Mouse (Mus musculus): ENCODE measurements around the gene Iqck. TPM values are rescaled to one million over a fixed set of nuclear protein-coding genes. Genes with fewer than 3 reads are reported as not detected.

The Iqck gene
- polyA plus RNA-seq, 2 experiments: 0.22 to 0.40 TPM

GRCm38 (mm10) chr7:118919261-118920006, 63.9 kb downstream of the Iqck start:
- Histone ChIP-seq H3K4me3 (ENCODE audit: insufficient read depth in 1 of 2, low read depth in 2 of 2, low read length in 2 of 2) (no peak overlapping the region), H3K27me3 (ENCODE audit: control insufficient read depth, insufficient read depth, low read length) (no peaks in the 10 kb centered on the region), H3K9ac (replicated peaks) (no peak overlapping the region), H3K4me1 (replicated peaks; ENCODE audit: control insufficient read depth in 2 of 2, insufficient read depth in 2 of 2, low read length in 1 of 2) (no peaks in the 10 kb centered on the region), H3K36me3 (replicated peaks; ENCODE audit: control insufficient read depth, insufficient read depth, low read depth) (no peaks in the 10 kb centered on the region), H3K9me3 (ENCODE audit: control insufficient read depth, low read length) (no peaks in the 10 kb centered on the region), H3K27ac (no peak overlapping the region), H3K4me2 (ENCODE audit: low read depth) (no peak overlapping the region)
- no peak for DNase-seq (ENCODE audit: low read depth in 3 of 3, low spot score in 3 of 3)
- TF ChIP-seq CTCF (IDR thresholded peaks at IDR 0.05; ENCODE audit: low read depth) (no peak), EP300 (IDR thresholded peaks at IDR 0.05; ENCODE audit: low read depth) (no peak)
- WGBS (ENCODE audit: insufficient replicate concordance): 62% methylated on average over 10 of the region's 10 CpGs
- no peak for ATAC-seq (ENCODE audit: insufficient read depth)

GRCm38 (mm10) chr7:118922441-118923202, 67.1 kb downstream of the Iqck start:
- H3K27ac ChIP-seq: no peak overlapping the region
- H3K9me3 ChIP-seq (ENCODE audit: control insufficient read depth, low read length): no peaks in the 10 kb centered on the region
- H3K4me1 ChIP-seq (replicated peaks; ENCODE audit: control insufficient read depth in 2 of 2, insufficient read depth in 2 of 2, low read length in 1 of 2): no peaks in the 10 kb centered on the region
- H3K27me3 ChIP-seq (ENCODE audit: control insufficient read depth, insufficient read depth, low read length): no peaks in the 10 kb centered on the region
- H3K4me2 ChIP-seq (ENCODE audit: low read depth): no peak overlapping the region
- no peaks in the 10 kb centered on the region for H3K36me3 ChIP-seq (replicated peaks; ENCODE audit: control insufficient read depth, insufficient read depth, low read depth)
- DNase-seq (ENCODE audit: low read depth in 3 of 3, low spot score in 3 of 3): no peak
- no peak overlapping the region for H3K9ac ChIP-seq (replicated peaks)
- ATAC-seq (ENCODE audit: insufficient read depth): no peak
- 32% methylated on average over 4 of the region's 4 CpGs for WGBS (ENCODE audit: insufficient replicate concordance)
- TF ChIP-seq EP300 (IDR thresholded peaks at IDR 0.05; ENCODE audit: low read depth): no peak
- no peak for TF ChIP-seq CTCF (IDR thresholded peaks at IDR 0.05; ENCODE audit: low read depth)
- H3K4me3 ChIP-seq (ENCODE audit: insufficient read depth in 1 of 2, low read depth in 2 of 2, low read length in 2 of 2): no peak overlapping the region

- no peaks in the 10 kb centered on the region for H3K36me3 ChIP-seq (replicated peaks; ENCODE audit: control insufficient read depth, insufficient read depth, low read depth)
- H3K27ac ChIP-seq: no peak overlapping the region
- DNase-seq (ENCODE audit: low read depth in 3 of 3, low spot score in 3 of 3) (no peak), ATAC-seq (ENCODE audit: insufficient read depth) (no peak)
- no peak overlapping the region for H3K4me3 ChIP-seq (ENCODE audit: insufficient read depth in 1 of 2, low read depth in 2 of 2, low read length in 2 of 2)
- H3K4me2 ChIP-seq (ENCODE audit: low read depth): no peak overlapping the region
- H3K9me3 ChIP-seq (ENCODE audit: control insufficient read depth, low read length): no peaks in the 10 kb centered on the region
- no peaks in the 10 kb centered on the region for H3K4me1 ChIP-seq (replicated peaks; ENCODE audit: control insufficient read depth in 2 of 2, insufficient read depth in 2 of 2, low read length in 1 of 2)
- WGBS (ENCODE audit: insufficient replicate concordance): 46% methylated on average over 3 of the region's 3 CpGs
- no peak for TF ChIP-seq EP300 (IDR thresholded peaks at IDR 0.05; ENCODE audit: low read depth)
- TF ChIP-seq CTCF (IDR thresholded peaks at IDR 0.05; ENCODE audit: low read depth): no peak
- no peak overlapping the region for H3K9ac ChIP-seq (replicated peaks)
- H3K27me3 ChIP-seq (ENCODE audit: control insufficient read depth, insufficient read depth, low read length): no peaks in the 10 kb centered on the region
These were observed 70.0 kb downstream of the Iqck start for GRCm38 (mm10) chr7:118925547-118925946.

- TF ChIP-seq EP300 (IDR thresholded peaks at IDR 0.05; ENCODE audit: low read depth) (no peak), CTCF (IDR thresholded peaks at IDR 0.05; ENCODE audit: low read depth) (no peak)
- Histone ChIP-seq H3K4me3 (ENCODE audit: insufficient read depth in 1 of 2, low read depth in 2 of 2, low read length in 2 of 2) (no peak overlapping the region), H3K9ac (replicated peaks) (no peak overlapping the region), H3K9me3 (ENCODE audit: control insufficient read depth, low read length) (no peaks in the 10 kb centered on the region), H3K27me3 (ENCODE audit: control insufficient read depth, insufficient read depth, low read length) (no peaks in the 10 kb centered on the region), H3K4me2 (ENCODE audit: low read depth) (no peak overlapping the region), H3K27ac (no peak overlapping the region), H3K4me1 (replicated peaks; ENCODE audit: control insufficient read depth in 2 of 2, insufficient read depth in 2 of 2, low read length in 1 of 2) (no peaks in the 10 kb centered on the region), H3K36me3 (replicated peaks; ENCODE audit: control insufficient read depth, insufficient read depth, low read depth) (no peaks in the 10 kb centered on the region)
- DNase-seq (ENCODE audit: low read depth in 3 of 3, low spot score in 3 of 3) (no peak), ATAC-seq (ENCODE audit: insufficient read depth) (no peak)
- WGBS (ENCODE audit: insufficient replicate concordance): 65% methylated on average over 6 of the region's 6 CpGs
These were observed 71.1 kb downstream of the Iqck start for GRCm38 (mm10) chr7:118926516-118927260.

- H3K27ac ChIP-seq: no peak overlapping the region
- no peak overlapping the region for H3K4me2 ChIP-seq (ENCODE audit: low read depth)
- H3K9me3 ChIP-seq (ENCODE audit: control insufficient read depth, low read length): no peaks in the 10 kb centered on the region
- H3K27me3 ChIP-seq (ENCODE audit: control insufficient read depth, insufficient read depth, low read length): no peaks in the 10 kb centered on the region
- H3K4me3 ChIP-seq (ENCODE audit: insufficient read depth in 1 of 2, low read depth in 2 of 2, low read length in 2 of 2): no peak overlapping the region
- WGBS (ENCODE audit: insufficient replicate concordance): 58% methylated on average over 2 of the region's 2 CpGs
- no peaks in the 10 kb centered on the region for H3K36me3 ChIP-seq (replicated peaks; ENCODE audit: control insufficient read depth, insufficient read depth, low read depth)
- ATAC-seq (ENCODE audit: insufficient read depth) (no peak), DNase-seq (ENCODE audit: low read depth in 3 of 3, low spot score in 3 of 3) (no peak)
- H3K9ac ChIP-seq (replicated peaks): no peak overlapping the region
- H3K4me1 ChIP-seq (replicated peaks; ENCODE audit: control insufficient read depth in 2 of 2, insufficient read depth in 2 of 2, low read length in 1 of 2): no peaks in the 10 kb centered on the region
- TF ChIP-seq CTCF (IDR thresholded peaks at IDR 0.05; ENCODE audit: low read depth) (no peak), EP300 (IDR thresholded peaks at IDR 0.05; ENCODE audit: low read depth) (no peak)
These were observed 71.7 kb downstream of the Iqck start for GRCm38 (mm10) chr7:118927279-118927678.

Measured in liver, embryonic 14.5 days (tissue).